Mouse (Mus musculus) layer of hippocampus, adult 9-10 months (tissue): ENCODE results near the gene Trim26.

Source experiments
- DNase-seq: peaks from one replicate; pipeline ENCODE4 v3.0.0; 2022; ENCODE audit warnings: low spot score

Gene Trim26

GRCm38 (mm10) chr17:36900001-36900400 is 63.1 kb downstream of the Trim26 start:
- peak; percentile 22 for DNase-seq

- no peak for DNase-seq
These were observed 63.8 kb downstream of the Trim26 start for GRCm38 (mm10) chr17:36900691-36901090.

- no peak for DNase-seq
These were observed 66.7 kb downstream of the Trim26 start for GRCm38 (mm10) chr17:36903651-36904050.

- no peak for DNase-seq
These were observed 71.3 kb downstream of the Trim26 start for GRCm38 (mm10) chr17:36908235-36908634.
